Mouse (Mus musculus) myocyte (in vitro differentiated cells): ENCODE measurements around the gene Rnf41.

Source experiments
- CEBPB ChIP-seq: IDR thresholded peaks from 2 replicates; pipeline ENCODE4 v1.6.1; 2011; ENCODE audit warnings: mild to moderate bottlenecking, moderate library complexity; ENCODE audit not compliant: poor library complexity, insufficient read depth, severe bottlenecking
- E2F4 ChIP-seq: IDR thresholded peaks from one replicate; pipeline ENCODE4 v1.6.1; 2011; ENCODE audit warnings: mild to moderate bottlenecking, control low read depth, moderate library complexity; ENCODE audit not compliant: insufficient read depth
- MAX ChIP-seq: IDR thresholded peaks from one replicate; pipeline ENCODE4 v1.6.1; 2011; ENCODE audit warnings: low read depth, mild to moderate bottlenecking, control low read depth
- POLR2A ChIP-seq: IDR thresholded peaks from one replicate; pipeline ENCODE4 v1.6.1; 2011; ENCODE audit warnings: low read depth, mild to moderate bottlenecking, control low read depth, moderate library complexity; ENCODE audit not compliant: insufficient read length
- POLR2AphosphoS2 ChIP-seq: IDR thresholded peaks from one replicate; pipeline ENCODE4 v1.6.1; 2011; ENCODE audit warnings: low read depth, control low read depth; ENCODE audit not compliant: insufficient read length
- TCF3 ChIP-seq: IDR thresholded peaks from one replicate; pipeline ENCODE4 v1.6.1; 2011; ENCODE audit warnings: low read depth, control low read depth; ENCODE audit not compliant: insufficient read length

DNA sequence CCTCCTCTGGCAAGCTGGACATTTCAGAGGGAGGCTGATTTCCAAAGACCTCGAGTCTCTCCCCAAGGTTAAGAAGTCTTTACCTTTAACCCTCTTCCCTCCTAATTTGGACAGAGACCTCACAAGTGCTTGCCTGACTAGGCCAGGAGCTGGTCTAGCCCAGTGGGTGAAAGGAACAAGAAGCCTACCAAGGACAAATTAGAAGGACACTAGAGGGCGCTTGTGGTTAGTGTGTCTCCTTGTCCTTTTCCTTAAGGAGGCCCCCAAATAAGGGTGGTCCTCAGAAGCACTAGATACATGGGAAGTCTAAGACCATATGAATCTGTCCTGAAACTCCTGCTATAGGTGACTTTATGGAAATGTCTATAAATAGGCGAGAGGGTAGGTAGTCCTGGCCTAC lies 48.9 kb upstream of the Rnf41 start:
- no peak for TF ChIP-seq CEBPB
- no peak for TF ChIP-seq TCF3
- no peak for TF ChIP-seq E2F4
- TF ChIP-seq POLR2A: no peak
- TF ChIP-seq MAX: no peak
- no peak for TF ChIP-seq POLR2AphosphoS2
